Mouse (Mus musculus) olfactory bulb, adult 2 months (tissue): ENCODE data around the gene Gabbr2. TPM values are rescaled to one million over a fixed set of nuclear protein-coding genes. Genes with fewer than 3 reads are reported as not detected.

ENCODE experiments used
- H3K27ac ChIP-seq: fragments of 200-500 bp; 2 replicates; pipeline ENCODE4 v1.5.1; 2012; ENCODE audit warnings: low read depth, low read length; ENCODE audit not compliant: insufficient read depth
- H3K4me1 ChIP-seq: fragments of 200-500 bp; 2 replicates; pipeline ENCODE4 v1.6.1; 2012; ENCODE audit warnings: low read length; ENCODE audit not compliant: control insufficient read depth, insufficient read depth
- H3K4me3 ChIP-seq: fragments of 200-500 bp; 2 replicates; pipeline ENCODE4 v1.5.1; 2012; ENCODE audit warnings: mild to moderate bottlenecking, low read depth, low read length, moderate library complexity; ENCODE audit not compliant: insufficient read depth
- CTCF ChIP-seq: fragments of 200-500 bp; IDR thresholded peaks from 2 replicates; pipeline ENCODE4 v1.5.1; 2012; ENCODE audit warnings: low read depth, mild to moderate bottlenecking, low read length, moderate library complexity; ENCODE audit not compliant: insufficient read depth
- POLR2A ChIP-seq: fragments of 200-500 bp; IDR thresholded peaks from 2 replicates; pipeline ENCODE4 v1.6.1; 2012; ENCODE audit warnings: mild to moderate bottlenecking, low read depth, low read length, moderate library complexity; ENCODE audit not compliant: insufficient read depth
- WGBS: fragments of 180-500 bp; shearing (Covaris S2); methylation state at CpG from one replicate; pipeline ENCODE4 v1.1.7; 2018; 5-methylcytosine and 5-hydroxymethylcytosine counted together
- polyA plus RNA-seq: library from polyadenylated mRNA; stranded (reverse); fragments of >200 nt; gene quantifications from 2 replicates; pipeline ENCODE4 v1.2.4, GENCODE M21; 2012; ENCODE audit warnings: low replicate concordance; ENCODE audit not compliant: missing spikeins, insufficient read depth, insufficient read length

Gene Gabbr2
- polyA plus RNA-seq, 1 experiment, result not detected

DNA sequence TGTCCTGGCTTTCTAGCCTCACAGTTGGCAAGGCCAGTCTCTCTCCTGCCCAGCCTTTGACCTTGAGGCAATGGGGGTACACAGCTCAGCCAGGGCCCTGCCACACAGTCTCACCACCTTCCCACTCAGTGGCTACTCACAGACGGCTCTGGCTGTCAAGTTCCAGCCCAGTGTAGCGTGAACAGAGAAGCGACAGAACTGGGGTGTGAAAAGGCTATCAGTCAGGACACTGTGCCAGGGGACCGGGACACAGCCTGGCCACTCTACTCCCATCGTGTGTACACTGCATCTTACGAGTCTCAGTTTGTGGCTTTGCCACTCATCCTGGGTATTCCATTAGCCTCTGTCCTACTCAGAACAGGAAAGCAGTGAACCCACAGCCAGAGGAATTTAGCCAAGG is 295.2 kb downstream of the Gabbr2 start:
- H3K27ac ChIP-seq, result no peak overlapping the region
- H3K4me1 ChIP-seq, result peaks cover 8% of the 10 kb centered on the region
- 93% methylated on average over 6 of the region's 6 CpGs for WGBS
- TF ChIP-seq CTCF (no peak), POLR2A (no peak)
- H3K4me3 ChIP-seq, result no peak overlapping the region

DNA sequence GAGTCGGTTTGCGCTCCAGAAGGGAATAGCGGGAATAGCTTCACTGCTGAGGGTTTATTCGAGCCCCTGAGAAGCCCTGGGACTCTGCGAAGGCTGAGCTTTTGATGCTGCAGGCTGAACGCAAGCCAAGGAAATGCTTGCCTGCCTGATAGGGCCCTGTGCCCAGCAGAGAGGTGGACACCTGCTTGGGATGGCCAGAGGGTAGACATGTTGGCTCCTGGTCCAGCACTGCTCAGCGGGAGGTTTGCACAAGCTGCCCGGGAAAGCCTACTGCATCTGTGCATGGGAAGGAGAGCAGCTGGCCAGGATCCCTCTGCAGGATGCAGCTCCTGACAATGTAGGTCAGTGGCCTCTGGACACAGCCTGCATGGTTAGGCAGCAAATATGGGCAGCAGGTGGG is 301.1 kb downstream of the Gabbr2 start:
- 77% methylated on average over 8 of the region's 8 CpGs for WGBS
- TF ChIP-seq CTCF (no peak), POLR2A (no peak)
- H3K4me3 ChIP-seq, result no peak overlapping the region
- H3K4me1 ChIP-seq, result peaks cover 6% of the 10 kb centered on the region; the same call in 1 of the 2 replicates
- H3K27ac ChIP-seq, result no peak overlapping the region

DNA sequence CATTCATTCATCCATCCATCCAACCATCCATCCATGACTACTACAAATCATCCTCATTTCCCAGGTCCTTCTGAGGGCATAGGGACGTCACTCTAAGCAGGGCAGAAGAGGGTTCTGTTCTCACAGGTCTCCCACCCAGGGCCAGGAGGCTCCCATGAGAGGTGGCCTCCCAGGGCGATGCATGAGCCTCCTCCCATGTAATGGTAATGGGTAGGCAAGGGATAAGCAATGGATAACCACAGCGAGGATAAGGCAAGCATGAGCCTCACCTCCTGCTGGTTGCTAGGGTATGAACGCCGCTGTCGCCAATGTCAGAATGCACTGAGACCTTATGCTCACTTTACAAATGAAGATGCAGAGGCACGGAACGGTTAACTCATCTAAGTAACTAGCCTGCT is 301.7 kb downstream of the Gabbr2 start:
- H3K4me1 ChIP-seq, result peaks cover 6% of the 10 kb centered on the region; the same call in 1 of the 2 replicates
- WGBS, result 81% methylated on average over 8 of the region's 8 CpGs
- TF ChIP-seq POLR2A (no peak), CTCF (no peak)
- H3K4me3 ChIP-seq, result no peak overlapping the region
- no peak overlapping the region for H3K27ac ChIP-seq

DNA sequence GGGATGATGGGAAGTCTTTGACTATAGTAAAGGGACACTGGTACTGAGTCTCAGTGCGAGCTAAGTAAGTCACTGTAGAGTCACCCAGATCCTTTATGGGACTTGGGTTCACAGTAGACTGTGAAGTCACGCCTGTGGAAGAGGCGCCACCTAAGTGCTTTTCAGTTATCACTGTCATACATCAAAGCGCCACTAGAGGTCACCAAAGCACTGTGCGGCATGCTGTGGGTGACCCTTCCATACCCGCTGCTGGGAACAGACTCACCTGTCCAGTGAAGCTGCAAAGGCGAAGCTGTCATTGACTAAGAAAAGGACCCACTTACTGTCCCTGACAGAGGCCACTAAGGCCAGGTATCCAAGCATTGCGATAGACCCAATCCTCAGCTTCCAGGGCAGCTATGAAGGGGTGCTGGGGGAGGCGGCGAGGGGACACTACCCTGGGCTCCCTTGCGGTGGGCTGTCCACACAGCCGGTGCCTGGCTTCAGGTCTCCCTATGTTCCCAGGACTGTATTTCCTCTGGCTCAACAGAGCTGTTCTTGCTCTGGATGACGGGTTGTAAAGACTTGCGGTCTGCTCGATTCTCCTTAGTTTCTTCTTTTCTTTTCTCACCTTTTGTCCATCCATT is 302.2 kb downstream of the Gabbr2 start:
- TF ChIP-seq CTCF, result peak; percentile 85
- no peak for TF ChIP-seq POLR2A
- H3K27ac ChIP-seq, result no peak overlapping the region
- peaks cover 8% of the 10 kb centered on the region for H3K4me1 ChIP-seq
- 47% methylated on average over 15 of the region's 15 CpGs for WGBS
- H3K4me3 ChIP-seq, result no peak overlapping the region

DNA sequence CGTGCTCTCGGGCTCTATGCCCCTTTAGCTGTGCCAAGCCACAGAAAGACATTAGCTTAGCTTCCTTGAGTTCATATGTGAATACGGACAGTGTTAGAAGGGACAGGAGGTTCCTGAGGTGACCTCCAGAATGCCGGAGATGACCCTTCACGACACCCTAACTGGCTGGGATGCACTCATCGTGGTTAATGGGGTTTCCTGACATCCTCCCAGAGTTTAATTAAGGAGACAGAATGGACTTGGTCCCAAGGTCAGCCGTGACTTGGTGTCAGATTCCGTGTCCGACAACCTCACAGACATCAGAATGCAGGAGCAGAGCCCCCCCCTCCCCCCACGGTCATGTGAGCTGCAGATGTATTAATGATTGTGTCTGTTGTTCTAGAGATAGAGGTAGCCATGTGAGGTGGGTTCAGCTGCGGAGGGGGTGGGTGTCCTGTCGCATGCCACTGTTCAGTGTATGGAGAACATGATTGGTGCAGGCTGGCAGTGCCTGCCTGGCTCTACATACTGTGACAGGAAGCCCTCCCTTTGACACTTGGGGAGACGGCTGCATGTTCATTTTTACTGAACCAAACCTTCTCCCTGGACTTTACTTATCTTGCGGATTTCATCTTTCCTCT is 303.4 kb downstream of the Gabbr2 start:
- no peak overlapping the region for H3K4me3 ChIP-seq
- WGBS, result 89% methylated on average over 14 of the region's 14 CpGs
- peaks cover 14% of the 10 kb centered on the region for H3K4me1 ChIP-seq
- no peak for TF ChIP-seq CTCF
- no peak for TF ChIP-seq POLR2A
- no peak overlapping the region for H3K27ac ChIP-seq

DNA sequence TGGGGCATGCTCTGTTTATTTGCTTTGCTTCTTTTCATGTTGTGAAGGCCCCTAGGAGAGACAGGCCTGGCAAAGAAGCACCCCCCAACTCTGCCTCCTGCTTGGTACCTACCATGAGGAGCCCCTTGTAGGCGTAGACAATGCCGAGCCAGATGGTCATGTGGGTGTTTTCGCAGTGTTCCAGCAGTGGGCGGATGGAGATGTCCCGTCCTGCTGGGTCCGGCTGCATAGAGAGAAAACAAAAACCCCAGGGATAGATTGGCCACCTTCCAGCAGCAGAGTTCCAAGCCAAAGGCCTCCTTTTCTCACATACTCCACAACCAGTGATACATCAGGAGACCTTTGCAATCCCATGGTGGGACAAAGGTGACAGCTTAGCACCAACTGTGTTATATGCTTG is 307.5 kb downstream of the Gabbr2 start:
- Histone ChIP-seq H3K27ac (no peak overlapping the region), H3K4me3 (no peak overlapping the region), H3K4me1 (peaks cover 8% of the 10 kb centered on the region)
- TF ChIP-seq CTCF (no peak), POLR2A (no peak)
- 43% methylated on average over 6 of the region's 6 CpGs for WGBS

DNA sequence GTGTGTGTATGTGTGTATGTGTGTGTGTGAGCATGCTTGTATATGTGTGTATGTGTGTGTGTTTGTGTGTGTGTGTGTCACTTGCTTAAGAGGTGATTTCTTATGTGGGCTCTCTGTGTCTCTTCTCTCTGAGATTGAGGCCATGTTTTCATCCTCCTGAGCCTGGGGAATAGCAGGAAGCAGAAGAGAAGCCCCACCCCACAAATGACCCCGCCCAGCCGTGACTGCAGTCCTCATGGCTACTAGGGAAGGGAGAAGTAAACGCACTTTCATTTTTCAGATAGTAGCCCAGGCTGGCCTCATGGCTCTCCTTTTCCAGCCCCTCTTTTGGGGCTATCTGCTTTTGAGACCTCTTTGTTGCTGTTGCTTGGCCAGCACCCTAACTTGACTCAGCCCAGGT is 315.0 kb downstream of the Gabbr2 start:
- WGBS, result 90% methylated on average over 3 of the region's 3 CpGs
- TF ChIP-seq POLR2A, result no peak
- TF ChIP-seq CTCF, result no peak
- no peaks in the 10 kb centered on the region for H3K4me1 ChIP-seq
- no peak overlapping the region for H3K4me3 ChIP-seq
- H3K27ac ChIP-seq, result no peak overlapping the region

DNA sequence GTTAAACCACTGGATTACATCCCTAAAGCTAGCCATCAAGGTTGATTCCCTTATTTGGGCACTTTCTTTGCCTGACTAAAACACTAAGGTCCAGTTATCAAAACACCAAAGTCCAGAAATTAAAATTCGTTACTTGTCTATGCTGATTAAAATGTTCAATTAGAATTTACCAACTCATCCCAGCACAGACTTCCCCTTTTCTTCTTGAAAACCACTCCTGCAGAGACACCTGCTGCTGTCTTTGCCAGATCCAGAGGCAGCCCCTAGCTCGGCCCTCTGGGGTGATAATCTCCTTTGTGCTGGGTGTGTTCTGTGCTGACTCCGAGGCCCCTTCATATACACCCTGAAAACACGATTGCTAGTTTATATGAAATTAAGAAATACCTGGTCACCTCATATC is 315.7 kb downstream of the Gabbr2 start:
- Histone ChIP-seq H3K4me1 (no peaks in the 10 kb centered on the region), H3K4me3 (no peak overlapping the region), H3K27ac (no peak overlapping the region)
- WGBS, result 58% methylated on average over 4 of the region's 4 CpGs
- TF ChIP-seq POLR2A (no peak), CTCF (no peak)

DNA sequence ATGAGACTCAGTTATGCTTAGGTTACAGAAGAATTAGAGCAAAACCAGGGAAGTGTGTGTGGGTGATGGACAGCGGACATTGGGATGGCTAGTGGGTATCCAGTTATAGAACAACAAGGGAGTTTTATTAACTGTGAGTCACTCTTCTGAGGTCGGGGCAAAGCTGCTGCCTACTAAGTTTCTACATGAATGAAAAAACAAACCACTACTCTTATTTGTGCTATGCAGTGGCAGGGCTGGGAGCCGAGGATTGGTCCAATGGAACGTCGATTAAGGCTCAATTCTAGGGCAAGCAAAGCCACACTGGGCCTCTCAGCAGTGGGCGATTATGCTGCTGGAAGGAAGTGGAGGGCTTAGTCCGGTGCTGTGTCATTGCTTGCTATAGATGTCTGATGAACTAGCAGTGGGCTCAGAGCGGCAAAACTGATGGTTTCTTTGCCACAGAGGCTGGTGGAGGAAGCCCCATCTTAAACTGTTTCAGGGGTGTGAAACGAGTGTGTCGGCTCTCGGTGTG is 316.3 kb downstream of the Gabbr2 start:
- no peak overlapping the region for H3K27ac ChIP-seq
- H3K4me1 ChIP-seq, result no peaks in the 10 kb centered on the region
- H3K4me3 ChIP-seq, result no peak overlapping the region
- WGBS, result 67% methylated on average over 11 of the region's 11 CpGs
- no peak for TF ChIP-seq CTCF
- no peak for TF ChIP-seq POLR2A
